Mouse (Mus musculus) myocyte (in vitro differentiated cells): Measurements from ENCODE around the gene Erbb2.
A peak's percentile ranks its signal among the peaks of the same experiment; 100 is the strongest.

Source experiments
- POLR2A ChIP-seq: IDR thresholded peaks from one replicate; pipeline ENCODE4 v1.6.1; 2011; ENCODE audit warnings: low read depth, mild to moderate bottlenecking, control low read depth, moderate library complexity; ENCODE audit not compliant: insufficient read length
- USF1 ChIP-seq: IDR thresholded peaks from one replicate; pipeline ENCODE4 v1.6.1; 2011; ENCODE audit warnings: low read depth, mild to moderate bottlenecking, control low read depth, moderate library complexity

DNA sequence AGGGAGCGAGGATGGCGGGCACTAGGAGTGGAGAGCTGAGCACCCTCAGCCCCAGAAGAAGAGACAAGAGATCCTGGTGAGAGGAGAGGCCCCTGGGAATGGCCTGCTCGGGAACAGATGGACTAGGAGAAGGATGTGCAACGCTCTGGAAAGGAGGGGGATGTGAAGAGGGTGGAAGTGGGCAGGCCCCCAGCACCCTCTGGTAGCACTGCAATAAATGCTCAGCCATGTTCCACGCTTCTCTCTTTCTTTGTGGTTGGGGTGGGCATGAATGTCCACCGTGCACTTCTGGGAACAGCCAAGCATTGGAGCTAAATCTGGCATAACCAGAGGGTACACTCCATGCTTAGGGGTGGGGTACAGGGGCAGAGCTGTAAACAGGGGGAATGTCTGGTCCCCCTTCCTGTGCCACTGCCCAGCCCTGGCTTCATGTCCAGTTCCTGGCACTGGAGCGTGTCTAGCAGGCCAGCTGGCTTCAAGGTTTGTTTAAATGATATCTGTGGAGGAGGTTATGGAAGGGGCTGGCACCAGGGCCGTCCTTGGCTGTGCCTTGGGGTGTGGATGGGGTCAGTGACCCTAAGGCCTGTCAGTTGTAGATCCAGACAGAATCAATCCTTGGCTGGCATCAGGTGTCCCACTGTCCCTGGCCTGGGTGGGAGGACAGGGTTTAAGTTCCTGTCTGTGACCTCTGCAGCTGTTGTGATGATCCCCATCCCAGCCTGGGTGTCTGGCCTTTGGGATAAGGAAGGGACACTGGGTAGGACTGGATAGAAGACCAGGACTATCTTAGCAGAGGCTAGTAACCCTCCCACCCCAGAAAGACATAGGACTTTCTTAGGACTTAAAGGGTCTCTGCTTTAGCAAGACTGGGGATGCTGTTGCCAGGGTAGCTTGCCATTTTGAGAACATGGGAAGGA lies 27.3 kb upstream of the Erbb2 start:
- TF ChIP-seq POLR2A (peak; percentile 46), USF1 (no peak)
